Mouse (Mus musculus): ENCODE measurements around the gene C330007P06Rik. TPM values are rescaled to one million over a fixed set of nuclear protein-coding genes. Genes with fewer than 3 reads are reported as not detected.
"Not testable (repeated sequence)": the region's sequence is repeated elsewhere in the genome, so short reads cannot be mapped to it uniquely, and the experiment has no call there.

C330007P06Rik gene
- total RNA-seq, 1 experiment from 2014 or later = 51.7 TPM

DNA sequence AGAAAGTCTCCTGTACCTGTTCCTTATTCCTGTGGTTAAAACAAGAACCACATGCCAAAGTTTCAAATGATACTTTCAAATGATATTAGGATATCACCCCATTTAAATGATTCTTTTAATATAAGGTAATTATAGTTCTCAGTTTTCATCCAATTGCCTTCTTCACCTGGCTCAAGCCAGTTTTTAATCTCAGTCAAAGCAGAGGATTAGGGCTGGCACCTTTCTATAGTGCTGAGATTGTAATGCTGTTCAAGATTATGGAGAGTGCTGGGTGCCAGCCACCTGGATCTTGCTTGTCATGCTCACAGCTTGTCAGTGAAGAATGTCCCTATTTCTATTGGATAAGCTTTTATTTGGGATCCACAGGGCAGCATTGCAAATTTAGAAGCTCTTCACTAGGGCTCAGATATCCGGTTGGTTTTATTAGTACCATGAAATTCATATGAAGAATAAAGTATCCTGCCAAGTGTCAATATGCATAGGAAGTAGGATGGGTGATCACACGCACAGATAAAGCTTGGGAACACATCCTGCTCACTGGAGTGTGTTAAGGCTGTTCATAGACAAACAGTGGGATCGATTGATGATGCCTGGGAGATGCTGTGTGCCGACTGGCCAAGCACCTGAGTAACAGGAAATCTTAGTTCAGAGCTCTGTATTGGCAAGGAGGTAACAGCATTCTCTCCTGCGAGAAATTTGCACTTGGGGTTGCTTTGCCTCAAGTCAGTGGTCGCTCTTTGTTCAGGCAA is 74.6 kb downstream of the C330007P06Rik start:
- no peak for DNase-seq

DNA sequence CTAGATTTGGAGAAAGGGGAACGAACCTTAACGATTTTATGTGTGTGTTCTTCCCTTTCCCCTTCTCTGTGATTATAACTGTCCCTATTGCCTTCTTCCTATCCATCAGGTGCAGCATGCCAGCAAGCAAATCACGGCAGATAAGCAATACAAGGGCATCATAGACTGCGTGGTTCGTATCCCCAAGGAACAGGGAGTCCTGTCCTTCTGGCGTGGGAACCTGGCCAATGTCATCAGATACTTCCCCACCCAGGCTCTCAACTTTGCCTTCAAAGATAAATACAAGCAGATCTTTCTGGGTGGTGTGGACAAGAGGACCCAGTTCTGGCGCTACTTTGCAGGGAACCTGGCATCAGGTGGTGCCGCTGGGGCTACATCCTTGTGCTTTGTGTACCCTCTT is 77.2 kb downstream of the C330007P06Rik start:
- not testable (repeated sequence) for DNase-seq

DNA sequence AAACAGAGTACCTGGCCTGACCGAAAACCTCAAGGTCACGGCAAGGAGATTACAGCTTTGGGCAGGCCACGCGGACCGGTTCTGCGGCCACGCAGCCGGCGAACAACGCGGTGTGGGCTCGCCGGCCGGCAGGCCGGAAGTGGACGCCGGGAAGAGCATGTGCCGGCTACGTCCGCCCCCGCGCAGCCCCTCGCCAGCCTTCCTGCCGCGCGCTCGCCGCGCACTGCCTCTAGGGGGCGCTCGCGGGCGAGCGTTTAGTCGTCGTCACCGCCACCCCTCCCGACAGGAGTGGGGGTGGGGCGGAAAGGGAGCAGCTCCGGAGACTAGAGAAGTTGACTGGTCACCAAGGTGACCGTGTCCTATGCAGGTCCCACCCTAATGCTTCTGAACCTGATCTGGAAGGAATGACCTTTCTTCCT is 77.7 kb downstream of the C330007P06Rik start:
- DNase-seq = peak; percentile 83

DNA sequence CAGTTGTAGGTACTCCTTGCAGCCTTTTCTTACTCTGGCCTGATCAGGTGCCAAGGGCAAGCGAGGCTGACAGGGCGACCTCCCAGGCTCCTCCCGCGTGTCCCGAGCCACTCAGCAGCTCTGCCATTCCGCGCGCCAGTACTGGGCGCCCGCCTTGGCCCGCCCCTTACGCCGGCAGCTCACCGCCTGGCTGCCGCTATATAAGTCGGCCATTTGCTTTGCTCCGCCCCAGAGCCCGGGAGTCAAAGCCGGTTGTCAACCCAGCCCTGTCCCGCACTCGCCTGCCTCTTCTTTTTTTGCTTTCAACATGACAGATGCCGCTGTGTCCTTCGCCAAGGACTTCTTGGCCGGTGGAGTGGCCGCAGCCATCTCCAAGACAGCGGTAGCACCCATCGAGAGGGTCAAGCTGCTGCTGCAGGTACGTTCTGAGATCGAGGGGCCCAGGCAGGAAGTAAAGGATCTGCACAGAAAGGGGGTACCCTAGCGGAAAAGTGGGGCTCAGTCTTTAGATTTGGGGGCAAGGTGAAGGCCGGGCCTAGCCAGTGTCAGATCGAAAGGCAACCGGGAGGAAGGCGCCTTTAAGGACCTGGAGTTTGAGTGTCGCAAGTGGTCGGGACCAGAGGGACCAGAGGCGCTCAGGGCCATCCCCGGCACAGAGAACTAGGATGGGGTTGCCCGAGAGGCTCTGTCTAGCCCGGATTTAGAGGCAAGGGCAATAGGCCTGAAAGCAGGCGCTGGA is 78.3 kb downstream of the C330007P06Rik start, which contains the start of gene Slc25a5:
Gene Slc25a5 (plus strand): TSS at position 228 of the 739 bp plus-strand sequence.
- DNase-seq = peak; percentile 83

DNA sequence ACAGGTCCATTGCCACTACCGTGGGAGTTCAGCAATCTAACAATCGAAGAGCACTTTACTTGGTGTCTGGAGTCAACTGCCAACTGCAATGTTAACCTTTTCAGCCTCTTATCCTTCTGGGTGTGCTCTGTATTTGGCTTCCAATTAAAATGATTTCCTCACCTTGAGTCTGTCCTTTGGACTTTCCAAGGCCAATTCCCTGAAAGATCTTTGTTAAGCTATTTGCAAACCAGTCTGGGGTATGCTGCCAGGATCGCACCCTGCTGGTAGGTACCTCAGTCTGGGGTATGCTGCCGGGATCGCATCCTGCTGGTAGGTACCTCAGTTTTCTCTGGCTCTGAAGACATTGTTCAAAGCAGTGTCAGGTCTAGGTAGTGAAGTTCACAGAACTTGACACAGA is 79.3 kb downstream of the C330007P06Rik start:
- DNase-seq = no peak

DNA sequence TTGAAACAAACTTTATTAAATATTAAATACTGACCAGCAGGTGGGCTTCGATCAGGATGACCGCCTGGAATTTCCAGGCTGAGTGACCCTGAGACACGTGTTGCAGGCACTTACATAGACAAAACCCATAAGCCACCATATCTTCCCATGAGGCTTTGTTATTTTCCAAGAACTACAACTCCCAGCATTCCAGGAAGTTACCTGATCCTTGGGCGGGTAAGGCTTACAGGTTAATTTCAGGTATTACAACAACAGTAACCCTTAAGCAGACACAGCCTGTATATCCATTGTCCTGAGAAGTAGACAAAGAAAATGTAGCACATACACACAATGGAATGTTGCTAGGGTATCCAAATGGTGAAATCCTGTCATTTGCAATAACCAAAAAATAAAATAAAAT is 84.6 kb downstream of the C330007P06Rik start:
- DNase-seq = no peak

DNA sequence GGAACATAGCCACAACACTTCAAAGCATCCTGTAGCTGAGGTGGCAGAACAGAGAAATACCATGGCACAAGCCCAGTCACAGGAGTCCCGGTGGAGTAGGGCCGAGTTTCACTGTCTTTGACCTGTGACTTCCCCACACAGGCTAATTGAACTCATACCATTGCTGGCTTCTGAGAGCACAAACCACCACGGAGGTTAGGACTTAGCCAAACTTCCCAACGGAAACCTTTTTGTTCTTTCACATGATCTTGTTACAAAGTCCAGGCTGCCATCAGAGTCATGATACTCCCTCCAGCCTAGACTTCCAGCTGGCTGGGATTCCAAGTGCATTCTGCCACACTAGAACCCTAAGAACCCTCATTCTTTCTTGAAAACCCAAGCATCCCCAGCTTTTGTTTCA is 96.2 kb downstream of the C330007P06Rik start:
- DNase-seq = no peak

DNA sequence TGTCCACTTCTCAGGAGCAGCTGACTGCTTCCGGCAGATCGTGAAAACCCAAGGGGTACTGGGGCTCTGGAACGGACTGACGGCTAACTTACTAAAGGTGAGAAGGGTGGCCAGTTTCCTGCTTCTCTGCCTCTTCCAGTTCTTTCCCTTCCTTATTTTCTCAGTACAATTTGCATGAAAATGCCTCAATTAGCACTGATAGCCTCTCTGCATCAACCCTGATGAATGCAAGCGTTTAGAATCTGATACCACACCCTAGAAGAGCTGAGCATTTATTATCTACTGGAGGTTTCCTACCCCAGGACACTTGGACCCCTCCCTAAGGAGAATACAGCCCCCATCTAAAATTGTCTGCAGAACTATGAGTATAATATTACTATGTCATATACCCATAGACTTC is 98.4 kb downstream of the C330007P06Rik start:
- no peak for DNase-seq

Other genes with a start within 250 kb of the C330007P06Rik start
- 9.7 and 11.1 TPM in 2 replicates for gene Akap17b, start 228.7 kb downstream of the C330007P06Rik start, total RNA-seq (2021)
- 1.7 and 2.0 TPM in 2 replicates for gene Slc25a43, start 130.5 kb downstream of the C330007P06Rik start, total RNA-seq (2021)
- gene Slc25a5, start 78.5 kb downstream of the C330007P06Rik start, total RNA-seq (2021) = 414 and 427 TPM in 2 replicates
- gene Ube2a, start 211 bp downstream of the C330007P06Rik start, total RNA-seq (2021) = 57.2 and 72.4 TPM in 2 replicates
- 10.0 and 10.1 TPM in 2 replicates for gene Nkrf, start 28.8 kb upstream of the C330007P06Rik start, total RNA-seq (2021)
- gene Sept6, start 117.7 kb upstream of the C330007P06Rik start, total RNA-seq (2021) = 15.7 and 23.0 TPM in 2 replicates
- gene Sowahd, start 174.7 kb upstream of the C330007P06Rik start, total RNA-seq (2021) = not detected in 2 replicates
- 532 and 613 TPM in 2 replicates for gene Rpl39, start 211.3 kb upstream of the C330007P06Rik start, total RNA-seq (2021)
- 18.1 and 21.2 TPM in 2 replicates for gene Upf3b, start 236.2 kb upstream of the C330007P06Rik start, total RNA-seq (2021)